Mouse (Mus musculus): Measurements from ENCODE around the gene Ntrk1. TPM values are rescaled to one million over a fixed set of nuclear protein-coding genes. Genes with fewer than 3 reads are reported as not detected.

Ntrk1 gene
- polyA plus RNA-seq, 1 experiment from 2014 or later: 2.6 TPM

GRCm38 (mm10) chr3:87745036-87745659, 49.8 kb downstream of the Ntrk1 start:
- no peaks in the 10 kb centered on the region for H3K9me3 ChIP-seq
- peak overlapping the region; percentile 18 for H3K4me3 ChIP-seq
- H3K36me3 ChIP-seq: peaks cover 11% of the 10 kb centered on the region; the same call in 1 of the 2 replicates
- 15% methylated on average over 18 of the region's 18 CpGs for WGBS
- no peak overlapping the region for H3K27ac ChIP-seq
- H3K4me1 ChIP-seq: peaks cover 19% of the 10 kb centered on the region
- H3K9ac ChIP-seq: peak overlapping the region; percentile 55
- no peak for ATAC-seq (ENCODE audit: low FRiP score, low read depth)
- peak overlapping the region; percentile 58 for H3K4me2 ChIP-seq (replicated peaks)
- H3K27me3 ChIP-seq: no peaks in the 10 kb centered on the region

- Histone ChIP-seq H3K4me1 (peaks cover 19% of the 10 kb centered on the region), H3K36me3 (peaks cover 11% of the 10 kb centered on the region), H3K4me3 (no peak overlapping the region), H3K9ac (no peak overlapping the region), H3K27me3 (no peaks in the 10 kb centered on the region), H3K27ac (no peak overlapping the region), H3K9me3 (no peaks in the 10 kb centered on the region), H3K4me2 (replicated peaks) (no peak overlapping the region)
- 90% methylated on average over 4 of the region's 4 CpGs for WGBS
- no peak for ATAC-seq (ENCODE audit: low FRiP score, low read depth)
Observed at GRCm38 (mm10) chr3:87743927-87744326, 51.0 kb downstream of the Ntrk1 start.

GRCm38 (mm10) chr3:87742735-87743134, 52.2 kb downstream of the Ntrk1 start:
- Histone ChIP-seq H3K9ac (no peak overlapping the region), H3K4me3 (no peak overlapping the region), H3K27me3 (no peaks in the 10 kb centered on the region), H3K9me3 (no peaks in the 10 kb centered on the region), H3K4me2 (replicated peaks) (no peak overlapping the region), H3K36me3 (peaks cover 22% of the 10 kb centered on the region), H3K27ac (no peak overlapping the region), H3K4me1 (peaks cover 13% of the 10 kb centered on the region)
- no peak for ATAC-seq (ENCODE audit: low FRiP score, low read depth)
- WGBS: 87% methylated on average over 16 of the region's 16 CpGs

- no peak overlapping the region for H3K9ac ChIP-seq
- WGBS: 79% methylated on average over 3 of the region's 3 CpGs
- H3K4me1 ChIP-seq: peaks cover 13% of the 10 kb centered on the region
- H3K9me3 ChIP-seq: no peaks in the 10 kb centered on the region
- no peak overlapping the region for H3K27ac ChIP-seq
- ATAC-seq (ENCODE audit: low FRiP score, low read depth): no peak
- no peak overlapping the region for H3K4me2 ChIP-seq (replicated peaks)
- H3K4me3 ChIP-seq: no peak overlapping the region
- peaks cover 29% of the 10 kb centered on the region for H3K36me3 ChIP-seq
- no peaks in the 10 kb centered on the region for H3K27me3 ChIP-seq
Observed at GRCm38 (mm10) chr3:87742013-87742412, 52.9 kb downstream of the Ntrk1 start.

DNA sequence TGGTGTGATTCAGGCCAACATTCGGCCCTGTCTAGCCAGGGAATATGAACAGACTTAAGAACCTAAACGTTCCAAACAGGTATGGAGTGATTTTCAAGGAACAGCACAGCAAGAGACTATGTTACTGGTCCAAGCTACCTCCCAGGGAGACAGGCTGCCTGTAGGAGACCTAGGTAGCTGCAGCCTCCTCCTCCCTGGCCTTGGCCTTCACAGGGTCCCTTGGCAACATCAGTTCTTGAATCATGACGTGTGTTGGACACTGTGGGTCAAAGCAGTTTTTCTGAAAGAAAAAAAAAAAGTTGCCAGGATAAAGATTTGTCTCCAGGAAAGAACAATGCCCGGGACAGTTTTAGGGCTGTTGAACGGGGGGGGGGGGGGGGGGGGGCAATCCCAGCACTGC, 56.1 kb downstream of the Ntrk1 start:
- no peak overlapping the region for H3K9ac ChIP-seq
- peaks cover 60% of the 10 kb centered on the region for H3K36me3 ChIP-seq
- H3K27me3 ChIP-seq: no peaks in the 10 kb centered on the region
- no peak for ATAC-seq (ENCODE audit: low FRiP score, low read depth)
- H3K4me1 ChIP-seq: no peaks in the 10 kb centered on the region
- H3K4me2 ChIP-seq (replicated peaks): no peak overlapping the region
- no peak overlapping the region for H3K4me3 ChIP-seq
- H3K9me3 ChIP-seq: no peaks in the 10 kb centered on the region
- WGBS: 81% methylated on average over 5 of the region's 5 CpGs
- no peak overlapping the region for H3K27ac ChIP-seq

DNA sequence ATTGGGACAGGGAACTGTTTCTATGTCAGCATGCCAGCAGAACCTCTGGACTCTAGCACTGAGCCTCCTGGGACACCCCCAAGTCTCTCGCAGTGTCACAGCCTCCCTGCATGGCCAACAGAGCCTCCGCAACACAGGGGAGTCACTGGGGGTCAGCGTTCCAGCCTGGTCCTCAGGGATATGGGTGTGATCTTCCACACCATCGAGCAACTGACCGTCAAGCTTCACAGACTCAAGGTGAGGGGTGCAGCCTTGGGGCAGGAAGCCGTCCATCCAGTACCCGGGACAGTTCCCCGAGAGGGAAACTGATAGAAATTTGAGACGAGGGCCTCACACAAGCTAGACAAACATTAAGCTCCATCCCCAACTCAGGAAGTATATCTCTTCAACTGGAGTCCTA, 59.6 kb downstream of the Ntrk1 start:
- H3K4me3 ChIP-seq: no peak overlapping the region
- ATAC-seq (ENCODE audit: low FRiP score, low read depth): no peak
- no peaks in the 10 kb centered on the region for H3K27me3 ChIP-seq
- WGBS: 73% methylated on average over 9 of the region's 9 CpGs
- H3K4me2 ChIP-seq (replicated peaks): no peak overlapping the region
- no peak overlapping the region for H3K27ac ChIP-seq
- no peaks in the 10 kb centered on the region for H3K4me1 ChIP-seq
- H3K9ac ChIP-seq: no peak overlapping the region
- H3K36me3 ChIP-seq: peaks cover 95% of the 10 kb centered on the region
- no peaks in the 10 kb centered on the region for H3K9me3 ChIP-seq

DNA sequence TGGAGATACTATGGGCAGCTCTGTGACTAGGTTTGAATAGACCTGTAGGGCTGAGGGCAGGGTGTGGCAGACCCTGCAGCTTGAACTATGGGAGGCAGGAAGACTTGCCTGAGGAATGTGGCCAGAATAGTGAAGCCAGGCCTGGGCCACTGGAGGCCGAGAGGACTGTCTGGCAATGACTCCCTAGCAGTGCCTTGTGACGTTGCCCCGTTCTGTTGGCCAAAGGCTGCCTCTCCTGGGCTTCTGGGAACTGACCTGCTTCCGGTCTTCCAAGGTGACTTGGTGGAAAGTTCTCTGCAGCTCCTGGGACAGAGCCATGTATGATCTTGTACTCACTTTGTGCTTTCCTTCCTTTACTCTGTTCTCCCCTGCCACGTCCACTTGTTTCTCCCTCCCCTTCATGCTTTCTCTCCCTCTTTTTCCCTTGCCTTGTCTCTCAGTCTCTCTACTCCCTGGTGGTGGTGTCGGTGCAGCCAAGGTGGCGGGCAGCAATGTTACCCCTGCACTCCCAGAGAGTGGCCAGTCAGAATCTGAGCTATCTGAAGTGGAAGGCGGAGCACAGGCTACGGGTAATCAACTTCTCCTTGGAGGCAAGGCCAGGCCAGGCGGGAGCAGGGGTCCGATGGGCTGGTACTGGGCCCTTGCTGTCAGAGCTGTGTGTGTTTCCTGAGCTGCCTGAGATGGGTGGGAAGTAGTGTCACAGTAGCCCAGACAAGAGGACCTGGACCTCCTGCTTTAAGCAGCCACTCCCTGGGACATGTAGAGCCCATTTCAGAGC, 60.8 kb downstream of the Ntrk1 start:
- ATAC-seq (ENCODE audit: low FRiP score, low read depth): no peak
- Histone ChIP-seq H3K27me3 (no peaks in the 10 kb centered on the region), H3K36me3 (peaks cover 98% of the 10 kb centered on the region), H3K4me2 (replicated peaks) (no peak overlapping the region), H3K4me1 (no peaks in the 10 kb centered on the region), H3K4me3 (no peak overlapping the region), H3K9ac (no peak overlapping the region), H3K9me3 (no peaks in the 10 kb centered on the region), H3K27ac (no peak overlapping the region)
- WGBS: 84% methylated on average over 11 of the region's 11 CpGs

- H3K9ac ChIP-seq: no peak overlapping the region
- H3K4me2 ChIP-seq (replicated peaks): no peak overlapping the region
- no peaks in the 10 kb centered on the region for H3K4me1 ChIP-seq
- no peaks in the 10 kb centered on the region for H3K9me3 ChIP-seq
- H3K36me3 ChIP-seq: peaks cover 98% of the 10 kb centered on the region
- H3K4me3 ChIP-seq: no peak overlapping the region
- WGBS: 75% methylated on average over 4 of the region's 4 CpGs
- H3K27me3 ChIP-seq: no peaks in the 10 kb centered on the region
- H3K27ac ChIP-seq: no peak overlapping the region
- ATAC-seq (ENCODE audit: low FRiP score, low read depth): no peak
Observed at GRCm38 (mm10) chr3:87733098-87733497, 61.9 kb downstream of the Ntrk1 start.

DNA sequence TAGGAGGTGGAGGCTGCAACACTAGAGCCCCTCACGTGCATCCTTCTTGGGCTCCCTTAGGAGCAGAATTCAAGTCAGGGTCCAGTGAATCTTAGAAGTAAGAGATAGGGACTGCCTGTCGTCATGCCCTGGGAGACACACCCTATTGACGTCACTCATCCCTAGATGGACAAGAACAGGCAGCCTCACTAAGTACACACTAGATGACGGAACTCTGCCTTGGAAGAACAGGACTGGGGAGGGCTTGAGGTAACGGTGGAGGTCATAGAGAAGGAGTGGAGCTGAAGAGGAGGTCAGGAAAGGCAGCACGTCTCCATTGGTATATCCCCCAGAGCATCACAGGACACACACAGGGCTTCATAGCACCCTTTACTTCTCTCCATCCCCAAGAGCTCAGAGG, 66.3 kb downstream of the Ntrk1 start:
- H3K27ac ChIP-seq: no peak overlapping the region
- H3K9me3 ChIP-seq: no peaks in the 10 kb centered on the region
- H3K4me2 ChIP-seq (replicated peaks): no peak overlapping the region
- H3K9ac ChIP-seq: no peak overlapping the region
- H3K36me3 ChIP-seq: peaks cover 96% of the 10 kb centered on the region
- no peak for ATAC-seq (ENCODE audit: low FRiP score, low read depth)
- H3K4me3 ChIP-seq: no peak overlapping the region
- WGBS: 90% methylated on average over 6 of the region's 6 CpGs
- H3K4me1 ChIP-seq: no peaks in the 10 kb centered on the region
- no peaks in the 10 kb centered on the region for H3K27me3 ChIP-seq

Other genes with a start within 250 kb of the Ntrk1 start
- gene Arhgef11, start 177.6 kb downstream of the Ntrk1 start, polyA plus RNA-seq (2015; fragmentation: Nextera tagmentation; extraction: Ambion mirVana): 16.0 and 18.8 TPM in 2 replicates
- 0.36 and 0.61 TPM in 2 replicates for gene Lrrc71, start 46.5 kb downstream of the Ntrk1 start, polyA plus RNA-seq (2015; fragmentation: Nextera tagmentation; extraction: Ambion mirVana)
- 0.27 and 0.51 TPM in 2 replicates for gene Insrr, start 1.8 kb upstream of the Ntrk1 start, polyA plus RNA-seq (2015; fragmentation: Nextera tagmentation; extraction: Ambion mirVana)
- gene Pear1, start 29.1 kb upstream of the Ntrk1 start, polyA plus RNA-seq (2015; fragmentation: Nextera tagmentation; extraction: Ambion mirVana): 18.2 and 20.4 TPM in 2 replicates
- not detected in 2 replicates for gene Sh2d2a, start 51.6 kb upstream of the Ntrk1 start, polyA plus RNA-seq (2015; fragmentation: Nextera tagmentation; extraction: Ambion mirVana)
- 17.1 and 18.7 TPM in 2 replicates for gene Prcc, start 90.4 kb upstream of the Ntrk1 start, polyA plus RNA-seq (2015; fragmentation: Nextera tagmentation; extraction: Ambion mirVana)
- gene Hdgf, start 111.2 kb upstream of the Ntrk1 start, polyA plus RNA-seq (2015; fragmentation: Nextera tagmentation; extraction: Ambion mirVana): 205 and 221 TPM in 2 replicates
- gene Mrpl24, start 124.3 kb upstream of the Ntrk1 start, polyA plus RNA-seq (2015; fragmentation: Nextera tagmentation; extraction: Ambion mirVana): 66.5 and 73.9 TPM in 2 replicates
- gene Isg20l2, start 135.2 kb upstream of the Ntrk1 start, polyA plus RNA-seq (2015; fragmentation: Nextera tagmentation; extraction: Ambion mirVana): 65.5 and 66.7 TPM in 2 replicates
- gene Rrnad1, start 135.6 kb upstream of the Ntrk1 start, polyA plus RNA-seq (2015; fragmentation: Nextera tagmentation; extraction: Ambion mirVana): 22.3 and 23.6 TPM in 2 replicates
- 518 and 520 TPM in 2 replicates for gene Crabp2, start 153.5 kb upstream of the Ntrk1 start, polyA plus RNA-seq (2015; fragmentation: Nextera tagmentation; extraction: Ambion mirVana)
- gene Nes, start 175.9 kb upstream of the Ntrk1 start, polyA plus RNA-seq (2015; fragmentation: Nextera tagmentation; extraction: Ambion mirVana): 30.5 and 32.8 TPM in 2 replicates
- gene Bcan, start 205.1 kb upstream of the Ntrk1 start, polyA plus RNA-seq (2015; fragmentation: Nextera tagmentation; extraction: Ambion mirVana): 0.57 and 0.59 TPM in 2 replicates
- gene Hapln2, start 232.4 kb upstream of the Ntrk1 start, polyA plus RNA-seq (2015; fragmentation: Nextera tagmentation; extraction: Ambion mirVana): 0.23 TPM in 1 of 2 replicates, not detected in the other
- gene Gpatch4, start 247.9 kb upstream of the Ntrk1 start, polyA plus RNA-seq (2015; fragmentation: Nextera tagmentation; extraction: Ambion mirVana): 33.0 and 33.9 TPM in 2 replicates